Mouse (Mus musculus): ENCODE measurements around the gene 4933405L10Rik.
A peak's percentile ranks its signal among the peaks of the same experiment; 100 is the strongest.

4933405L10Rik gene

DNA sequence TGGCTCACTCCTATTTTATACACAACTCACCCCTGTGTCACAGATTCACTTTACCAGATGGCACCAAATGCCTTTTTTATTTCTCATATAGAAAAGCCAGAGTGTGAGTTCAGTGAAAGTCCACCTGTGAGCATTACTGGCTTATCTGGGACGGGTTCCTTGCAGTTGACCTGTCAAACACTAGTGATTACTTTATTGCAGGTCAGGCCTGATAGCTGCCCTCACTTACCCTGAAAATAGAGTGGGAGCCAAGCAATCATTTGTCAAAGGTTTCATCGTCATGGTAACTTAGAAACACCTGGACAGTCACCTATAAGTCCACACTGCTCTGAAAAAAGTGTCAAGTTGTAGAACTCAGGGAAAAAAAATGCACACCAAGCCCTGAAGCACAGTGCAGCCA is 47.2 kb downstream of the 4933405L10Rik start:
- no peak for DNase-seq (ENCODE audit: low read depth, low spot score)

DNA sequence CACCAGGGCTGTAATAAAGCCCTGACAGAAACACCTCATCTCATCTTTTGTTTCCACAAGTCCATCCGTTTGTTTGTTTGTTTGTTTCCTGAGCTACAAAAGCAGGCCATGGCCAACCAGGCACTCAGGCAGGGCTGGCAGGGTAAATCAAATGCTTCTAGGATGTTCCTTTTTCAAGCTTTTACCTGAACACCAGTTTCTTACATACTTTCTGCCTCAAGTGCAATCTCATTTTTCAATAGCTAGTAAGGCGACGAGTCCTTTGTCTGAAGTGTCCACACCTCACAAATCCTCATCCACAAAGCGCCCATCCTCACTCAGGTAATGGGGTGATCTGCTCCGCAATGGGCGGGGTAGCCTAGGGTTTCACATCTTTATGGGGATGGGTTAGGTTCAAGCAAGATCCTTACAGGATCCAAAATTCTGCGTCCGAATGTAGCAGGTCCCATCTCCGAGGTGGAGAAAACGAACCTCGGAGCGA is 50.4 kb downstream of the 4933405L10Rik start:
- no peak for DNase-seq (ENCODE audit: low read depth, low spot score)

DNA sequence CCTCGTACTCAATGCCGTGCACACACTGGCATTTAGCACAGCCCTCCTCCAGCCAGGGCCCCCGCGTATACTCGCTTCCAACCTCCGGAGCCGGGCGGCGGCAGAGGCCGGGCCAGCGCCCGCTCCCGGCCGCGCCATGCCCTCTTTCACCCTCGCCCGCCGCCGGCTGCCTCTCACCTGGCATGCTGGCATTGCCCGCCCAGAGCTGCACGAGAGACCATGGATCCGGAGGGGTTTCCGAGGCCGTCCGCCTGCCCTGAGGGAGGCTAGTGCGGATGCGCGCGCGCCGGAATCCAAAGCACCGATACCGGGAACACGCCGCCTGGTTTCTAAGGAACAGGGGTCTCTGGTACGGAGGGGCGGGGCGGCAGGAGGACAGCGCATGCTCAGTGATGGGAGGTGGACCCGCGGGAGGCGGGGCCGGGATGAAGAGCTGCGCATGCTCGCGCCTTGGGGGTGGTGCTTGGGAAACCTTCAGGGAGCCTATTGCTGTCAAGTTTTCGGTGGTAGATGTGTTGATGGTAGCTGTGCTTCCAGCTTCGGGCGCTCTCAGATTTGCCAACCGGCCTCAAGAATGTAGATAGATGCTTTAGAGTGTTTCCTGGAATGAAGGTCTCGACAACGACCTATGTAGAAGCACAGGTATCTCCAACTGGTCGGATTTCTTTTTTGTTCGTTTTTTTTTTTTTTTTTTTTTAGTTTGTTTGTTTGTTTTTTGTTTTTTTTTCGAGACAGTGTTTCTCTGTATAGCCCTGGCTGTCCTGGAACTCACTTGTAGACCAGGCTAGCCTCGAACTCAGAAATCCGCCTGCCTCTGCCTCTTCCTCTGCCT is 51.0 kb downstream of the 4933405L10Rik start, which contains the start of gene Gfod2:
Gfod2 (minus strand) TSS at position 388 of the 832 bp plus-strand sequence.
- peak; percentile 92 for DNase-seq (ENCODE audit: low read depth, low spot score)
